Mouse (Mus musculus) E14TG2a.4 (cell line): ENCODE data around the gene Nek9.

Source experiments
- H3K27me3 ChIP-seq: 2 replicates; pipeline ENCODE4 v1.6.1; 2014; ENCODE audit warnings: low read length, control low read depth; ENCODE audit not compliant: insufficient read depth
- H3K36me3 ChIP-seq: 2 replicates; pipeline ENCODE4 v1.6.1; 2014; ENCODE audit warnings: low read length, control low read depth; ENCODE audit not compliant: insufficient read depth
- H3K4me1 ChIP-seq: replicated peaks from 2 replicates; pipeline ENCODE4 v1.6.1; 2014; ENCODE audit warnings: low read depth, low read length, control low read depth
- H3K4me3 ChIP-seq: replicated peaks from 2 replicates; pipeline ENCODE4 v1.5.1; 2014; ENCODE audit warnings: mild to moderate bottlenecking, low read length
- H3K9me3 ChIP-seq: 2 replicates; pipeline ENCODE4 v1.6.1; 2014; ENCODE audit warnings: low read length, control low read depth
- CTCF ChIP-seq: conservative IDR thresholded peaks from 2 replicates; pipeline ENCODE4 v1.5.1; 2014; ENCODE audit warnings: low read length
- NANOG ChIP-seq: IDR thresholded peaks from 2 replicates; pipeline ENCODE4 v1.6.1; 2014; ENCODE audit warnings: borderline replicate concordance, low read length, mixed read lengths
- POU5F1 ChIP-seq: IDR thresholded peaks from 2 replicates; pipeline ENCODE4 v1.6.1; 2014; ENCODE audit warnings: low read length, borderline replicate concordance

Gene Nek9

DNA sequence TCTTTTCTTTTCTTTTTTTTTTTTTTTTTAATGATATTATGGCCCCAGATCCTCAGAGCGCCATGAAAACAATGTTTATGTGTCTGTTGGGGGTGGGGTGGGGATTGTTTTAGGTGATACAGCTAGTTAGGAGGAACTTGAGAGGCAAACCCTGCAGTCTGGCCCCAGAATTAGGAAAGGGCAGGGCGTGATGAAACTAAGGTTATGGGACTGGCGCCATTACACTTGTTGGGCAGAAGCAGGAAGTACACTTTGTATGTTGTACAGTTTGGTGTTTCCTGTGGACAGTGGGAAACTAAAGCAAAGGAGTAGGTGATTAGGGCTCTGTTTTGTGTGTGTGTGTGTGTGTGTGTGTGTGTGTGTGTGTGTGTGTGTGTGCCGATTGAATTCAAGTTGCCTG lies 785 bp upstream of the Nek9 start:
- H3K27me3 ChIP-seq = no peaks in the 10 kb centered on the region
- H3K9me3 ChIP-seq = no peaks in the 10 kb centered on the region

DNA sequence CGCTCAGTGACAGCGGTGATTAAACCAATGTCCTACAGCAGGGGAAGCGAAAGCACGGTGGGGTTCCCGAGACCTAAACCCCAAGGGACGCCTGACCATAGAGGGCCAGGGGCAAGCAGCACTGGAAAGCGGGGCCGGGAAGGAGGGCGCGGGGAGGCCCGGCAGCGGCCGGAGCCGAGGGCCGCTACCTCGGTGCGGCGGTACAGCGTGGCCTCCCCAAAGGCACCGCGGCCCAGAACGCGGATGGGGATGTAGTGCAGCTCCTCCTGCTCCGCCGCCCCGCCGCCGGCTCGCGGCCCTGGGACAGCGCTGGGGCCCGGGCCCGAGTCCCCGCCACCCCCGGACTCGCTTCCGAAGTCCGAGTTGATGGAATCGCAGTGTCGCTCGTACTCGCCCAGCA lies 347 bp downstream of the Nek9 start:
- H3K4me1 ChIP-seq = peaks cover 41% of the 10 kb centered on the region
- TF ChIP-seq POU5F1 = no peak
- no peak for TF ChIP-seq CTCF
- no peak for TF ChIP-seq NANOG
- H3K27me3 ChIP-seq = no peaks in the 10 kb centered on the region
- H3K36me3 ChIP-seq = peaks cover 50% of the 10 kb centered on the region
- H3K4me3 ChIP-seq = peak overlapping the region; percentile 97
- H3K9me3 ChIP-seq = no peaks in the 10 kb centered on the region

More for the DNA sequence above, 785 bp upstream of the Nek9 start:
- peaks cover 53% of the 10 kb centered on the region for H3K4me1 ChIP-seq
- TF ChIP-seq POU5F1 (no peak), CTCF (no peak), NANOG (no peak)
- H3K36me3 ChIP-seq = peaks cover 51% of the 10 kb centered on the region
- peak overlapping the region; percentile 97 for H3K4me3 ChIP-seq

- Histone ChIP-seq H3K27me3 (no peaks in the 10 kb centered on the region), H3K36me3 (peaks cover 52% of the 10 kb centered on the region), H3K4me1 (peaks cover 34% of the 10 kb centered on the region), H3K9me3 (no peaks in the 10 kb centered on the region), H3K4me3 (peak overlapping the region; percentile 97; the same call in 1 of the 2 replicates)
- no peak for TF ChIP-seq NANOG
- TF ChIP-seq CTCF = no peak
- TF ChIP-seq POU5F1 = no peak
Observed at GRCm38 (mm10) chr12:85337567-85338311, 1.4 kb downstream of the Nek9 start.

GRCm38 (mm10) chr12:85330153-85330552 lies 9.0 kb downstream of the Nek9 start:
- Histone ChIP-seq H3K27me3 (no peaks in the 10 kb centered on the region), H3K9me3 (no peaks in the 10 kb centered on the region), H3K36me3 (peaks cover 85% of the 10 kb centered on the region), H3K4me1 (no peaks in the 10 kb centered on the region), H3K4me3 (no peak overlapping the region)
- TF ChIP-seq POU5F1 = no peak
- no peak for TF ChIP-seq NANOG
- TF ChIP-seq CTCF = no peak

DNA sequence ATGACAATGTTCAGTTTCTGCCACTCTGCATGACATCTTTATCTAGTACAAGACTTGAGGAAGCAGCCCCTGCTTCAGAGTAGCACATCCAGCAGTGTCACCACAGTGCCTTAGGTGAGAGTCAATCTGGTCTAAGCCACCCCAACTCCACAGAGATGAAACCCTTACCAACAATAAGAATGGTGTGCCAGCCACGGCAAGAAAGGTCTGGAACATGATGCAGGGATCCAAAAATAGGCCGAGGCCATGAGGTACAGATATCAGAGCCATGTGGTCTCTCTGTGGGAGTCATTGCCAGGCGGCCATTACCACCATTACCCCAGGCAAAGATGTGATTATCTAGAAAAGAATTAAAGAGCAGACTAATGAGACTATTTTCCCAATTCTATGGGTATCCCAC lies 30.5 kb downstream of the Nek9 start:
- H3K36me3 ChIP-seq = peaks cover 97% of the 10 kb centered on the region
- peaks cover 13% of the 10 kb centered on the region for H3K4me1 ChIP-seq
- H3K4me3 ChIP-seq = no peak overlapping the region
- no peaks in the 10 kb centered on the region for H3K27me3 ChIP-seq
- H3K9me3 ChIP-seq = no peaks in the 10 kb centered on the region
- TF ChIP-seq CTCF (no peak), NANOG (no peak), POU5F1 (no peak)

DNA sequence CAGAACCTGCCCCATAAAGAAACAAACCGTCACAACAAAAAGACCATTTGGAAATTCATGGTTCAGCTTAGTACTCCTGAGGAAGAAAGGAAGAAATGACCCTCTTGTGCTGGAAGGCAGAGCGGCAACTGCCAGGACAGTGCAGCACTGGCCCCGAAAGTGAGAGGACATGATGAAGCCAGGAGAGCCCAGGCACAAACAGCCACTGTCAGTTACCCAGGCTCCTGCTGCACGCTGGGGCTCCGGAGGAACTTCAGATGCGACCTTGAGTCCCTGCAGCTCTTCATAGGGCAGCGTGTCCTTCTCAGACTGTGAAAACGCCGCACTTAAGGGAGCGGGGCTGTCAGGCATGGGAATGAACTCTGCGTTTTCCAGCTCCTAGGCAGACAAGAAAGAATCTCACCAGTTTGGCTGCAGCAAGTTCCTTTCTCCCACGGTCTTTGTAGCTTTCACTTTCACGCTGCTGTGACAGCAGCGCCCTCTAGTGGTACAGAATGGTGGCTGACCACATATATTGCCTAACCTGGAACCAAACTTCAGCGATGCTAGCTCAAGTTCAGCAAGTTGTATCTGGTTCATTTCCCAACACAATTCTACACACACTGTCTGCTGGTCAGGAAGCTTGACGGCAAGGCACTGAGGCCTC lies 33.8 kb downstream of the Nek9 start:
- H3K9me3 ChIP-seq = no peaks in the 10 kb centered on the region
- H3K4me1 ChIP-seq = peaks cover 13% of the 10 kb centered on the region
- no peak for TF ChIP-seq NANOG
- TF ChIP-seq POU5F1 = no peak
- peak; percentile 88 for TF ChIP-seq CTCF
- H3K4me3 ChIP-seq = no peak overlapping the region; the same call in 1 of the 2 replicates
- H3K36me3 ChIP-seq = peaks cover 96% of the 10 kb centered on the region
- no peaks in the 10 kb centered on the region for H3K27me3 ChIP-seq

- Histone ChIP-seq H3K9me3 (no peaks in the 10 kb centered on the region), H3K4me3 (no peak overlapping the region), H3K27me3 (no peaks in the 10 kb centered on the region), H3K4me1 (peaks cover 13% of the 10 kb centered on the region), H3K36me3 (peaks cover 96% of the 10 kb centered on the region)
- TF ChIP-seq CTCF (no peak), POU5F1 (no peak), NANOG (no peak)
Observed at GRCm38 (mm10) chr12:85304725-85305124, 34.4 kb downstream of the Nek9 start.

DNA sequence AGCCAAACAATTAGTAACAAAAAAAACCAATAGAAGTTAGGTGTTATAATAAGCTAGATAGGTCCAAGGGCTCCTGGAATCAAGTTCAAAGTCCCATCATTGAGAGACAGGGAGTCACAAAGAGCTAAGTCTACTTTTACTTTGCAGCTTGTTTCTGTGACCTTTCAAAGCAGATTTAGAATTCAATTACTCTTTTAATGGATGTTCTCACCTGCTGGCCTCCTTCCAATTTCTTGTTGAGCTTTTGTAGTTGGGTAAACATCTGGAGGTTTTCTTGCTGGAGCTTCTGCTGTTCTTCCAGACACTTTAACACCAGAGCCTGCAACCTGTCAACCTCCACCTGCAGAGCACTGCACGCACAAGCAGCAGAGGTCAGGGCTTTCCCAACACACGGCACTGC lies 35.9 kb downstream of the Nek9 start:
- TF ChIP-seq POU5F1 = no peak
- TF ChIP-seq CTCF = no peak
- no peak for TF ChIP-seq NANOG
- H3K9me3 ChIP-seq = no peaks in the 10 kb centered on the region
- H3K4me1 ChIP-seq = peaks cover 15% of the 10 kb centered on the region
- H3K36me3 ChIP-seq = peaks cover 81% of the 10 kb centered on the region
- no peaks in the 10 kb centered on the region for H3K27me3 ChIP-seq
- no peak overlapping the region for H3K4me3 ChIP-seq
